19 mouse cellular contexts compared by ENCODE assay signal in the genomic region with DNA sequence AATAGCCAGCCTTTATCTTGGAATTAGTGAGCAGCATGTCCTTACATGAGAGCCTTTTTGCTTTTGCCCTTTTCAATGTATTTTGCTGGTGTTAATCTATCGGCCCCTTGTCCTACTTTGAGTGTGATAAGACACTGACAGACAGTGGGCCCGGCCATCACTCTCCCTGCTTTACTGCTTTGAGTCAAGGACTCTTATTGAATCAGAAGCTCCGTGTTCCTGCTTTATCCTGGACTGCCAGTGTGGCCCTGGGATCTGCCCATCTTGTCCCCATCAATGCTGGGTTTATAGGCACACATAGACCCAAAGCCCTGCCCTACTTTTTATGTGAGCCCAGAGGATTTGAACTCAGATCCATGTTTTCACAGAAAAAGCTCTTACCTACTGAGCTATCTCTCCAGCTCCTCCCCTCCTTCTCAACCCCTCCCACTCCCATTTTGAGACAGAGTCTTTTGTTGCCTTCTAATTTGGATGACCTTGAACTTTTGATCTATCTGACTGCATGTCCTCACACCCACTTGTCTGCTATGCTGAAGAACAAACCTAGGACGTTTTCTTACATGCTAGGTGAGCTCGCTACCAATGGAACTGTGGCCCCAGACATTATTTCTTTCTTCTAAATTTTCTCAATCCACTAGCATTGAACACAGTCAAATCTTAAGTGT. TPM values are rescaled to one million over a fixed set of nuclear protein-coding genes. Genes with fewer than 3 reads are reported as not detected.
DNase-seq lines count a peak whose midpoint lies in the region; TF ChIP-seq lines count a peak whose summit lies in the region.
"Had no signal": no experiment of that assay in that cellular context is flagged by ENCODE, and none has a peak within 500 bp of the region (broad histone marks: within the 10 kb centered on the region; RNA-seq: fewer than 3 reads in every experiment).

No protein-coding gene starts in this region.

- H3K36me3 ChIP-seq in ES-Bruce4 (ENCODE audit: control insufficient read depth, insufficient read depth, low read length, poor library complexity, severe bottlenecking) = no peaks in the 10 kb centered on the region
- H3K36me3 ChIP-seq: forebrain, embryonic 10.5 days; hindbrain, embryonic 10.5 days; hindbrain, embryonic 13.5 days had no signal

- TF ChIP-seq EP300 in ES-Bruce4 (IDR thresholded peaks at IDR 0.05; ENCODE audit: insufficient read depth, low read depth, low read length) = no peak

- H3K27me3 ChIP-seq in ES-Bruce4 (ENCODE audit: control insufficient read depth, insufficient read depth, low read length, poor library complexity, severe bottlenecking) = no peaks in the 10 kb centered on the region
- H3K27me3 ChIP-seq: forebrain, embryonic 13.5 days; hindbrain, embryonic 13.5 days had no signal

- H3K9ac ChIP-seq in ES-Bruce4 (ENCODE audit: low read depth, poor library complexity, severe bottlenecking) = no peak overlapping the region
- H3K9ac ChIP-seq: forebrain, embryonic 13.5 days; hindbrain, embryonic 13.5 days had no signal

- no peak for TF ChIP-seq POLR2A in ES-Bruce4 (IDR thresholded peaks at IDR 0.05; ENCODE audit: insufficient read depth, low read length)

- H3K27ac ChIP-seq in ES-Bruce4 (ENCODE audit: insufficient read depth, low read length) = peak overlapping the region; percentile 93
- H3K27ac ChIP-seq: forebrain, embryonic 10.5 days; forebrain, embryonic 13.5 days; hindbrain, embryonic 10.5 days; hindbrain, embryonic 13.5 days had no signal

- H3K4me3 ChIP-seq in ES-Bruce4 (ENCODE audit: low read depth, low read length) = no peak overlapping the region
- H3K4me3 ChIP-seq: forebrain, embryonic 10.5 days; forebrain, embryonic 13.5 days; hindbrain, embryonic 10.5 days; hindbrain, embryonic 13.5 days had no signal

- peaks cover 2% of the 10 kb centered on the region for H3K4me1 ChIP-seq in ES-Bruce4 (ENCODE audit: control insufficient read depth, insufficient read depth, low read length)
- H3K4me1 ChIP-seq: forebrain, embryonic 10.5 days; forebrain, embryonic 13.5 days; hindbrain, embryonic 10.5 days; hindbrain, embryonic 13.5 days had no signal

- peak; percentile 45 for DNase-seq in adrenal gland, postnatal 14 days
- DNase-seq in adrenal gland, postnatal 4 days (ENCODE audit: low spot score in 2 of 2) = no peak
- DNase-seq in ES-CJ7 (ENCODE audit: low read depth, low spot score) (peak; percentile 88), ZHBTc4 (ENCODE audit: low read depth, low spot score) (peak; percentile 90)
- DNase-seq in spleen, adult 12 weeks (ENCODE audit: low spot score) = no peak
- DNase-seq: cerebellum, adult 11-12 months; cerebellum, adult 8-10 months; cerebellum, postnatal 14 days; gastrocnemius, postnatal 10 days; gastrocnemius, postnatal 36 days; heart, postnatal 36 days; kidney, adult 18-20 months; kidney, adult 9 months had no signal

- H3K9me3 ChIP-seq in ES-Bruce4 (replicated peaks; ENCODE audit: control insufficient read depth, insufficient read depth, low read length, poor library complexity, severe bottlenecking) = no peaks in the 10 kb centered on the region
- H3K9me3 ChIP-seq: forebrain, embryonic 10.5 days; forebrain, embryonic 13.5 days; hindbrain, embryonic 13.5 days had no signal

- no peak for TF ChIP-seq CTCF in ES-Bruce4 (IDR thresholded peaks at IDR 0.05; ENCODE audit: low read depth, low read length)

RNA-seq across cellular contexts. Expression of a gene that starts 53.3 kb away (rescaled TPM):
- total RNA-seq in adrenal gland, postnatal 14 days (2021) = 28.5 and 33.8 TPM in 2 replicates
- 10 to 100 TPM; 22.7 to 33.1 TPM for total RNA-seq in adrenal gland, postnatal 4 days (2021)
- polyA plus RNA-seq in ES-Bruce4 (2011; ENCODE audit: insufficient read depth, insufficient read length, low read depth, missing spikeins) = 8.2 and 9.0 TPM in 2 replicates
- total RNA-seq: MEL had no signal

Comparison
In these comparisons a context has a peak if more than half of its experiments do, and no peak if none do; other contexts are left out.
1. DNase-seq: peak in adrenal gland, postnatal 14 days (single experiment), ES-CJ7 (single experiment) and ZHBTc4 (single experiment); none in adrenal gland, postnatal 4 days (0 of 2) and spleen, adult 12 weeks (single experiment).